Mouse (Mus musculus) activated CD4-positive, CD25-positive, alpha-beta regulatory T cell, adult 9 weeks (primary cell): ENCODE results near the gene Wbp11. TPM values are rescaled to one million over a fixed set of nuclear protein-coding genes. Genes with fewer than 3 reads are reported as not detected.

Experiments
- polyA plus RNA-seq: library from polyadenylated mRNA; unstranded; fragments of 100-300 nt; shearing (Covaris generic); gene quantifications from one replicate; pipeline ENCODE4 v1.2.1, GENCODE M21; 2017

Gene Wbp11
- polyA plus RNA-seq = 100 TPM

DNA sequence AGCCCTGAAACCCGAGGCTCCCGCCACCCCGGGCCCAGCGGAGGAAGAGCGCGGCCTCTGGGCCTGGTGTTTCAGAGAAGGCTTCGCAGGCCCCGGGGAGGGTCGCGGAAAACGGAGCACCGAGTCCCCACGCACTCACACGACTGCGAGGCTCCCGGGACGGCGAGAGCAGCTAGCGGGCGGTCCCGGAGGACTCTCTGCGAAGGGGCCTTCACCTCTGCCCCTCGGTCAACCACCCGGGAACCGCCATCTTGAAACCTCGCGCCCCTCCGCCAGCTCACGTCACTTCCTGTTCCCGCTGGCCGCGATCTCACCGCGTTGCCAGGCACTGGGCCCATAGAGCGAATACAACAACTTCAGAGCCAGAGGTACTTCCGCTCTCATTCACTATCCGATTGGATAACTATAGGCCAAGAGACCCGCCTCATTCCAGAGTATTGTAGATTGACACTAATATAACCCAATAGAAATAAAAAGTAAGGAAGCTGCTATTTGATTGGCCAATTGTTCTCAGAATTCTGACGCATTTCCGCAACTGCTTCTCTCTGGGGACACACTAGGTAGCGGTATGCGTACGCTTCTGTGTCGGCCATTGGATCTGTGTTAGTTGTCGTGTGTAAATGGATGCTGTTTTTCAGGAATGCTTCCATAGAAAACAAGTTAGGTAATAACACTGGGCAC is at the start of gene Wbp11:
Gene Wbp11, minus strand, starts transcription at position 353 of the 681 bp plus-strand sequence.

DNA sequence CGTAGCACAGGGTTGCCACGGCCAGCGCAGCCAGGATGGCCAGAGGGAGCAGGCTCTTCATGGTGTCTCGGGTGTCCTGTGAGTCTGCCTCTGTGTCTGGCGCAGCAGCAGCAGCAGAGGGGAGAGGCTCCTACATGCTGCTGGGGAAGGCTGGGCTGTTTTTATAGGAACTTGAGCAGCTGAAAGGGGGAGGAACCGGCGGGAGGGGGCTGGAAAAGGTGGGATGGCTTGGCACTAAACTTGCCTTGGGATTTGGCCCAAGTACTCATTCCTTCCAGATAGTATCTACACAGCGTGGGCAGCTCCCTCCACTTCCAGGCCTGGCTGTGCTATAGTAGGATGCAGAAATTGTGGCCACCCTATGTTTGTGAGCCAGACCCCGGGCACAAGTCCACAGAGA is 47.6 kb upstream of the Wbp11 start, which contains the start of gene Mgp:
Gene Mgp, minus strand, starts transcription at position 154 of the 400 bp plus-strand sequence.

DNA sequence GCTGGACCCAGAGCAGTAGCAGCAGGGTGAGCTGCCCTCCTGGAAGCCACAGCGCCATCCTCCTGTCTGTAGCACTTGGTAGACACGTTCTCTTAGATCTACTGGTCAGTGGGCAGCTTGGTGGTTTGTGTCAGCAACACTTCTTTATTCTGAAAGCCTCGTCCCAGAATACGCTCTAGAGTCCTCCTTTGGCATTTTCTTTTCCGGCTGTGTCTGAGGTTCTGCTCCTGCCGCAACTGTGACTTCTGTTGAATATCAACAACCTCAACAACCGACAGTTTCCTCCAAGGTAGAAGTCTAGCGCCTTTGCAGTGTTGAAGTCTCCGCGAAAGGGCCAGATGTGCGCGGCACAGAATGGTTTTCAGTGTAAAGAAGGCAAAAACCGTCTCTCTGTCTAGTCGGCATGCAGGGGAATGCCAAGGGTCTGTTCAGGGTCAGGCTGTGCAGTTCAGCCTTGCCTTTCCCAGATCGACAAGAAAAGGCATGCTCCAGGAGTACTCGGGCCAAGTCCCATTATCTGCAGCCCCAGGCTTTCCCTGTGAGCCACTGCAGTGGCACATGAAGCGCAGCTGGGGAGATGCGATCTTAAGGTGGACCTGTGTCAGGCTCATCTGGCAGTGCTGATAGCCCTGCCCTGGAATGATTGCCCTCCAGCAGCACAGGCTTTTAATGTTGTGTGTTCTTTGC is 29.3 kb upstream of the Wbp11 start, which contains the start of gene Art4:
Gene Art4, minus strand, starts transcription at position 548 of the 687 bp plus-strand sequence.

DNA sequence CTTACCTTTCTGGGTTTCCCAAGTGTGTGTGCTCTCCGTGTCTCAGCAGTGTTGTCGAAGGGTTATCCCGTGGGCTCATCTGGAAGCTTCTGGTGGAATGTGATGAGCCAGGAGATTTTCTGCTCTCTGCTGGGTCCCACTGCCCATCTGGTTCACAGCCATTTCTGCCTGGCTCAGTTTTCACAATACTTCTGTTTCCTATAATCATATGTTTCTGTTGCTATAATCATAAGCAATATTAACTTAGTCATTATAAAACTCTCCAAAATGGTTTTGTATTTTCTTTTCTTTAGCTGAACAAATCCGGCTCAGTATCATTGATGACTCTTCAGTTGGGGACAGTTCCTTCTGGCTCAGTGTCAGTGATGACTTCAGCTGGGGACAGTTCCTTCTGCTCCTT is 7.3 kb upstream of the Wbp11 start, which contains the start of gene Smco3:
Gene Smco3, minus strand, starts transcription at position 101 of the 400 bp plus-strand sequence.

DNA sequence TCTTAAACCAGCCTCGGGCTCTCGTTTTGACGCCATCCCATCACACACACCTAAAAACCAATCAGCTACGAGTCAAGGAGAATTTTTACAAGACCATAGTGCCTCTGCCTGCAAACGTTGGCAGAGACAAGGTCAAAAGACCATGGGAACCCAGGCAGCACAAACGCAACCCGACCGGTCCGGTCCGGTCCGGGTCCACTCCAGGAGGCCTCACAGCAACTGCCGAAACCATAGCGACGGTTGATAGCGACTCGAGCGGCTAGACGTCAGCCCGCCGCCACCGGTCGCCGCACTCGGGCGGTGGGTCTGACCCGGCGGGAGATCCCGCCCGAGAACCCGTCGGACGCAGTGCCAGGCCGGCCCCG is 535 bp downstream of the Wbp11 start, which contains the start of gene BC049715:
Gene BC049715, plus strand, starts transcription at position 111 of the 365 bp plus-strand sequence.

DNA sequence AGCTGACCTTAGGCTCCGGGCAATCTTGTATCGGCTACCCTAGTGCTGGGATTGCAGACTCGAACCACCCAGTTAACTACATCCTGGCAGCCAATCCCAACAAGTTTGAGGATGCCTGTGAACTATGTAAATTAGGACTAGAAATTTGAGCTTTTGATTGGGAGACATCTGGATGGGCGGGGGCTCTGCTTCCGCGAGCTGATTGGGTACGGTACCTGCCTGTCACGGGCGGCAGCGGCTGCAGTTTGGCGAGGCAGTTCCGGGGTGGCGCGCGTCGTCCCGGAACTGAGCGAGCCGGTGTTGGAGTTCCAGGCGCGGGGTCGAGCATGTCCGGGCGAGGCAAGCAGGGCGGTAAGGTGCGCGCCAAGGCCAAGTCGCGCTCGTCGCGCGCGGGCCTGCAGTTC is 20.0 kb downstream of the Wbp11 start, which contains the start of gene H2afj:
Gene H2afj, plus strand, starts transcription at position 231 of the 404 bp plus-strand sequence.

DNA sequence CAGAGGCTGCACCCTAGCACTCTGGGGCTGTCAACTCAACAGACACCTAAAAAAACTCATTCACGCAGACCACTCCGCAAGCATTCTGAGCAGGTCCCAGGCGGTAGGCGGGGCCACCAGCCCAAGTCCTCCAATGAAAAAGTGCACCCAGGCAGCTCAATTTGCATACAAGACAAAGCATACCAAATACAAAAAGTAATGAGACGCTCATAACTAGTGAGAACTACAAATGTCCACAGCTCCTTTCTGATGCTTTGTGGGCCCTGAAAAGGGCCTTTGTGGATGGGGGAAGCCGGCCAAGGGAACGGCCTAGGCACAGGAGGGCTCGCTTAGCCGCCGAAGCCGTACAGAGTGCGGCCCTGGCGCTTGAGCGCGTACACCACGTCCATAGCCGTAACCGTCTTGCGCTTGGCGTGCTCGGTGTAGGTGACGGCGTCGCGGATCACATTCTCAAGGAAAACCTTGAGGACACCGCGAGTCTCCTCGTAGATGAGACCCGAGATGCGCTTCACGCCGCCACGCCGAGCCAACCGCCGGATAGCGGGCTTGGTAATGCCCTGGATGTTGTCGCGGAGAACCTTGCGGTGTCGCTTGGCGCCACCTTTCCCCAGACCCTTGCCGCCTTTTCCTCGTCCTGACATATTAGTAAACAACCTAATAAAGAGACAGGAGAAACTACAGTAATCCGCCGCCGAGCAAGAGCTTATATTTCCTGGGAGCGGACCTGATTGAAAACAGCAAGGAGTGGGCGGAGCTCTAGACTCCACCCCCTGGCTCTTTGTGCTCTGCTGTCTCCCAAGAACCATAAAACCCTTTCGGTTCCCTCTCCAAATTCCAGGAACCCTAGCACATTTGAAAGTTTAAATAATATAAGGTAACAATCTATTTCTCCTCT is 24.0 kb downstream of the Wbp11 start, which contains the start of gene Hist4h4:
Gene Hist4h4, minus strand, starts transcription at position 677 of the 895 bp plus-strand sequence.

DNA sequence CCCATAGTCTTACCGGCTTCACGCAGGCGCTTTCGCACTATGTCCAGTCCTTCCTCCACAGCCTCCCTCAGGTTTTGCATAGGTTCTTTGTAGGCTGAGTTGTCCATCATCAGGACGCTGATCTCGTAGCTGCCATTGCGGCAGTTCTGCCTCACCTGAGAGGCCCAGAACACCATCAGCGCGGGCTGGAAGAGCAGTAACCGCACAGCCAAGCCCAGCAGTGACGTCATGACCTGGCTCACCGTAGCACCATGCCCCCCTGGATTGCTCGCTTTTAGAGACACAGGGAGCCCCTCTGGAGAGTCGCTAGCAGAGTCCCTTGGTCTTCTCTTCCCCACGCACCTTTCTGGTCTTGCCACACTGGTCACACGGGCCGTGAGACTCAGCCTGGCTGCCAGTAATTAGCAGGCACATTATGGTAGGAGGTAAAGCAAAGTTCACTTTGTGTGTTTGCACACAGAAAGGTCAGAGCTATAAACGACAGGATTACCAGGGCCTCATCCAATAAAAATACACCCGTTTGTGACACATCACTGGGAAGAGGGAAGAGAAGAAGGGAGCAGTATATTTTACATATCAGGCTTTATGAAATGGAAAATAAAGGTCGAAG is 46.6 kb downstream of the Wbp11 start, which contains the start of gene Gucy2c:
Gene Gucy2c, minus strand, starts transcription at position 389 of the 610 bp plus-strand sequence.

Other genes starting within 250 kb of the Wbp11 start
- 2.5 TPM for gene Plbd1, start 166.3 kb downstream of the Wbp11 start, polyA plus RNA-seq
- gene Gucy2c, start 46.5 kb downstream of the Wbp11 start, polyA plus RNA-seq = not detected
- 1.2 TPM for gene Hist4h4, start 23.8 kb downstream of the Wbp11 start, polyA plus RNA-seq
- gene H2afj, start 20.0 kb downstream of the Wbp11 start, polyA plus RNA-seq = 43.2 TPM
- 1.7 TPM for gene BC049715, start 607 bp downstream of the Wbp11 start, polyA plus RNA-seq
- gene Smco3, start 7.2 kb upstream of the Wbp11 start, polyA plus RNA-seq = not detected
- gene Art4, start 29.5 kb upstream of the Wbp11 start, polyA plus RNA-seq = 2.3 TPM
- not detected for gene Mgp, start 47.6 kb upstream of the Wbp11 start, polyA plus RNA-seq
- gene Erp27, start 93.9 kb upstream of the Wbp11 start, polyA plus RNA-seq = 1.7 TPM
- not detected for gene Pde6h, start 95.6 kb upstream of the Wbp11 start, polyA plus RNA-seq
- 2,714 TPM for gene Arhgdib, start 113.7 kb upstream of the Wbp11 start, polyA plus RNA-seq